Mouse (Mus musculus) olfactory bulb, adult 2 months (tissue): ENCODE data around the gene Hsf5.

Experiments used
- CTCF ChIP-seq: fragments of 200-500 bp; IDR thresholded peaks from 2 replicates; pipeline ENCODE4 v1.5.1; 2012; ENCODE audit warnings: low read depth, mild to moderate bottlenecking, low read length, moderate library complexity; ENCODE audit not compliant: insufficient read depth
- POLR2A ChIP-seq: fragments of 200-500 bp; IDR thresholded peaks from 2 replicates; pipeline ENCODE4 v1.6.1; 2012; ENCODE audit warnings: mild to moderate bottlenecking, low read depth, low read length, moderate library complexity; ENCODE audit not compliant: insufficient read depth

DNA sequence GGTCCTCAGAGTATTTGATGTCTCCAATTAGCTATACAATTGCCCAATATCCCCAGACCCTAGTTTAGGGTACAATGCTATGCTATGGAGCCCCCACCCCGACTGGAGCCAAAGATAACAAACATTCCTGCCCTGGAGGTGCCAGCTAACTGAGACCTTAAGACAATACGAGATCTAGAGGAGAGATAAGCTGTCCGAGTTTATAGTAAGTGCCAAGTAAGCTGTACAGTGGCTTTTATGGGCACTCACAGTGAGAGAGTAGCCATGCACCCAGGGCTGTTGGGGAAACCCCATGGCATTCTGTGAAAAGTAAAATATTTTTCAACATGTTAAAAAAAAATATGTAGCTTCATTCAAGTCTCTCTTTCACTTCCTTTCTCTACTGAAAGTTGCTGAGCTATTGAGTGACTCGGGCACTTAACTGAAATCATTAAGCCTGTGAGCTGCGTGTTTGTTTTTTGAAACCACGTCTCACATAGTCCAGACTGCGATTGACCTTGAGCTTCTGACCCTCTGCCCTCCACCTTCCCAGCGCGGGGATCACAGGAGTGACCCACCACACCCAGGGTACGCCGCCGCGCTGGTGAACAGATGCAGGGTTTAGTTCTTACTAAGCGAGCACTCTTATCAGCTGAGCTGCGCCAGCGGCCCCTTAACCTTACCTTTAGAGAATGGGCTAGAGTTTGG is 73.2 kb downstream of the Hsf5 start:
- TF ChIP-seq POLR2A (no peak), CTCF (no peak)
